Mouse (Mus musculus): ENCODE measurements around the gene Fbxl18.
"Not testable (repeated sequence)": the region's sequence is repeated elsewhere in the genome, so short reads cannot be mapped to it uniquely, and the experiment has no call there.

The Fbxl18 gene

DNA sequence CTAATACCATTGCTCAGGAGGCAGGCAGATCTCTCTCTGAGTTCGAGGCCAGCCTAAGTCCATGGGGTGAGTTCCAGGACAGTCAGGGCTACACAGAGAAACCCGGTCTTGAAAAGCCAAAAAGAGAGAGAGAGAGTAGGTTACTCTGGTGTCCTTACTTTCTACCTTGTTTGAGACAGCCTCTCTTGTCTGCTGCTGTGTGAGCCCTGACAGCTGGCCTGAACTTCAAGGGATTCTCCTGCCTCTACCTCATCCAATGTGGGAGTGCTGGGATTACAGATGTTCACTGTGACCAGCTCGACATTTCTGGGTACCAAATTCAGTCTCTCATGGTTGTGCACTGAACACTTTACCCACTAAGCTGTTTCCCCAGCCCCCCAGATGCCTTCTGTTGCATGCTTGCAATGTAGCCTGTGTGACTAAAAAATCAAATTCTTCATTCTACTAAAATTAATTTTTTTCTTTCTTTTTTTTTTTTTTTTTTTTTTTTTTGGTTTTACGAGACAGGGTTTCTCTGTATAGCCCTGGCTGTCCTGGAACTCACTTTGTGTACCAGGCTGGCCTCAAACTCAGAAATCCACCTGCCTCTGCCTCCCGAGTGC, 4.8 kb upstream of the Fbxl18 start:
- no peak for DNase-seq (ENCODE audit: low spot score)

DNA sequence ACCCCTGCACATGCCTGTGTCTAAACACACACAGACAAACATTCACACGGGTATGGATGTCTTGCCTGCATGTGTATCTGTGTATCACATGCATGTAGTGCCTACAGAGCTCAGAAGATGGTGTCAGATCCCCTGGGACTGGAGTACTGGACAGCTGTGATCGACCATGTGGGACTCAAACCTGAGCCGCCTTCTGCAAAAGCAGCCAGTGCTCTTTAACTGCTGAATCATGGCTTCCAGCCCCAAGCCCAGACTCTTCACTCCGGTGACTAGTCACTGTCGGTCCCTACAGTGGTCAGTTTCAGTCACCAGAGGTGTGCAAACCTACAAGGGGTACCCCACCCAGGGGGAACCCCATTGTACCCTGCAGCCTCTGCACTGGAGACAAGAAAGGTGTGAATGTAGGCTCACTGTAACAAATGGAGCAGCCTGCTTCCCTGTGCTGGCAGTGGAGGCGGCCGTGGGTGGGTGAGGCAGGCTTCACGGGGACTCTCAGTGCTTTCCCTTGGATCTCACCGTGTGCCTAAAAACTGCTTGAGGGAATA, 3.9 kb upstream of the Fbxl18 start:
- DNase-seq (ENCODE audit: low spot score): no peak

DNA sequence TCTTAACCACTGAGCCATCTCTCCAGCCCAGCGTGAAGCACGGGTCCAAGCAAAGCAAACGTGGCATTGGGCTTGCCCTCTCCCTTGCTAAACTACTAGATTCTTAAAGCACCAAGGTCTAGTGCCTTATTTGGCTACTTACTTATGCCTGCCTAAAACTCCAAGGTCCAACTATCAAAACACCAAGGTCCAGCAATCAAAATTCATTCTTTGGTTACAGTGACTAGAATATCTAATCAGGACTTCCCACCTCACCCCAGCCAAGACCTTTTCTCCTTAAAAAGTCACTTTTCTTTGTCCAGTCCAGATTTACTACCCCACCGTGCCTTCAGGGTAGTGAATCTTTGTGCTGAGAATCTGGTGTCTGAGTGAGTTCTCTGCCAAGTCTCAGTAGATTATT, 3.1 kb upstream of the Fbxl18 start:
- no peak for DNase-seq (ENCODE audit: low spot score)

DNA sequence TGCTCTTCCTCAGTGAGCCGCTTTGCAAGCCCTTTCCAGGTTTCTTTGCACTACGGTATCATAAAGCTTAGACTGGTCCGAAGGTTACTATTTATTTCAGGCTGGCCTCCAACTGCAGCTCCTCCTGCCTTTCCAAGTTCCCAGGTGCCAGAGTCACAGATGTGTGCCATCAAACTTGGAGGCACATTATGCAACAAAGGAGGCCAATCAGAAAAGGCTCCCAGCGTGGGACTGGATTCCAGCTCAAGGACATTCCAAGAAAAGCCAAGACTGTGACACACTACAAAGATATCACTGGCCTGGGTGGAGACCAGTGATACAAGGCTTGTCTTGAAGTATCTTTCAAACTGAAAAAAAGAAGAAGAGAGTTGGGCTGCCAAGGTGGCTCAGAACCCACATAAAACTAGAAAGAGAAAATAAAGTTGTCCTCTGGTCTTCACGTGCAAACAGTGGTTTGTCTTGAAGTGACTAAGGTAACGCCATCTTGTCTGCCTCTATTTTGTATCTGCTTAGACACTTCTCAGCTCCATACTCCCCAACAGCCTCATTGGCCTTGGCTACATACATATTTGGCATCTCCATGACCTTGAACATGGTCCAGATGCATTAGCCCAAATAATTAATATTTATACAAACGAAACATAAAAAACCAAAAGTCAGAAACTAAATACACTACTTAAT, 2.5 kb upstream of the Fbxl18 start:
- no peak for DNase-seq (ENCODE audit: low spot score)

DNA sequence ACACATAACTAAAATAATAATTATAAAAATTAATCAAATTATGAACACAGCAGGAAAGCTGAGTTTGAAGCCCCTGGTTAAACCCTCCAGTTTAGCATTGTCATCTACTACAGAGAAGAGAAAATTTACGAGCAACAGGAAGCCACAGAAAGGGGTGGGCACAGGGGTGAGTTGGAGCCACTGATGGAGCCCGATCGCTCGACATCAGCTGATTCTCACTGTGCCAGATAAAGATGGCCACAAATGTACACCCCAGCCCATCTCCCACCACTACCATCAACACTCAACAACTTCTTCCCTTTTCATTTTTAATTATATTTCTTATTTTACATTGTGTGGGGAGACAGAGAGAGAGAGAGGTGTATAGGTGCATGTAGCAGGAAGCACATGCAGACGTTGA, 1.5 kb upstream of the Fbxl18 start:
- no peak for DNase-seq (ENCODE audit: low spot score)

DNA sequence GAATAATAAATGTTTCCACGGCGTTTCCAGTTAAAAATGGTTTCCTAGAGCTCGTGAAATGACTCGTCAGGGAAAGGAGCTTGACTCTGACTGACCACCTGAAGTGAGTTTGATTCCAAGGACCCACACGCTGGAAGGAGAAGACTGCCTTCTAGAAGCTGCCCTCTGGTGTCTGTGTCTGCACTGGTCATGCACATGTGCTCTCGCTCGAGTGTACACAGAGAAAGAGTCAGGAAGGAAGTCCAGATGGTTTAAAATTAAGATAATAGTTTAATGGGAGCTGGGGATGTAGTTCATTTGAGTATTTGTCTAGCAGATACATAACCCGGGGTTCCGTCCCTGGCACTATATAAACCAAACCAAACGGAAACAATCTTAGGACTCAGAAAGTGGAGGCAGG, 971 bp upstream of the Fbxl18 start:
- DNase-seq (ENCODE audit: low spot score): no peak

DNA sequence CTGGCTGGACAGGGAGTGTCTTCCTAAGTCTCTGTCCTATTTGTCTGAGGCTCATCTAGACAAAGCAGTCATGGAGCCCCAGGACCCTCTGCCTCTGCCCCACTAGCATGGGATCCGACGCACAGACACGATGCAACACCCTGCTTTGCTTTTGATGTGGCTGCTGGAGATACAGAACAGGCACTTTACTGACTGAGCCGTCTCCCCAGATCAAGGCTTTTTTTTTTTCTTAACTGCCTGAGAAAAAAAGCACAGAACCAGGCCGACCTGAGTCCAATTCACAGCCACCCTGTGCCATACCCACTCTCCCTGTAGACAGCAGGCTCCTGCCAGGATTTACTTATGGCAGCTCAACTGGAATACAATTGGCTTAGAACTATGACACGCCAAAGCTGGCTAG, 3.8 kb downstream of the Fbxl18 start:
- DNase-seq (ENCODE audit: low spot score): no peak

DNA sequence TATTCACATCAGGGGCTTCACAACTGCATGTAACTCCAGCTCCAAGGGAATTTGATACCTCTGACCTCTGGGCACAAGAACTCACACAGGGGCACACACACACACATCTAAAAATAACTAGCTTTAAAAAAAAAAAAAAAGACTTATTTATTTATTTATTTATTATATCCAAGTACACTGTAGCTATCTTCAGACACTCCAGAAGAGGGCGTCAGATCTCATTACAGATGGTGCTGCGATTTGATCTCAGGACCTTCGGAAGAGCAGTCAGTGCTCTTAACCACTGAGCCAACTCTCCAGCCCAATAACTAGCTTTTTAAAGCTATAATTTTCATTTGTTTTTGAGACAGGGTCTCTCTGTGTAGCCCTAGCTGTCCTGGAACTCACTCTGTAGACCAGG, 7.7 kb downstream of the Fbxl18 start:
- not testable (repeated sequence) for DNase-seq (ENCODE audit: low spot score)

DNA sequence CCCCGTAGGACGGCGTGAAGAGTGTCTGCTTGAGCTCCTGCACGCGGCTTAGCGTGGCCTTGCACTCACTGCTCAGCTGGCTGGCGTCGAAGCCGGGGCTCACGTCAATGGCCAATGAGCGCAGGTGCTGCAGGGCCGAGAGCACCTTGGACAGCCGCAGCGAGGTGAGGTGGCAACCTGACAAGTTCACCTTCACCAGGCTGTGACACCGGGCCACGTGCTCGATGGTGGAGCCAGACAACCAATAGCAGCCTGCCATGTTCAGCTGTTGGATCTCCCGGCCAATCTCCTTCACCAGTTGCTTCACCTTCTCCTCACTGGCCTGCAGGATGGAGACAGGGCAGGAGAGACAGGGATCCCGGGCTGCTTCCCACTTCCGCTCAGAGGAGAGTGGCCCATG, 8.5 kb downstream of the Fbxl18 start:
- DNase-seq (ENCODE audit: low spot score): no peak

DNA sequence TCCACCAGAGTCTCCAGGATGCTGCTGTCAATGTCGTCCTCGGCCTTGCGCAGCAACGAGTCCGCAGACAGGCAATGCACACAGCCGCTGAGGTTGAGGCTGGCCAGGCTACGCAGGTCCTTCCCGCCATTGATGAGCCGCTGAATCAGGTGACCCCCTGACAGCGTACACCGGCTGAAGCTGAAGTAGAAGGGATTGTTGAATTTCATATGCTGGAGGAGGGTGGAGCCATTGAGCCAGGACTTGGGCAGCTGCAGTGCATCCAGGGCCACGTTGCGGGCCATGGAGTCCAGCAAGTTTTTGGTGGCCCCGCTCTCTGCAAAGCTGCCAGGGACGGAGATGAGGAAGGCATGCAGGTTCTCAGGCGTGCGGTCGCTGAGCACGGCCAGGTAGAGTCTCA, 9.0 kb downstream of the Fbxl18 start:
- no peak for DNase-seq (ENCODE audit: low spot score)

DNA sequence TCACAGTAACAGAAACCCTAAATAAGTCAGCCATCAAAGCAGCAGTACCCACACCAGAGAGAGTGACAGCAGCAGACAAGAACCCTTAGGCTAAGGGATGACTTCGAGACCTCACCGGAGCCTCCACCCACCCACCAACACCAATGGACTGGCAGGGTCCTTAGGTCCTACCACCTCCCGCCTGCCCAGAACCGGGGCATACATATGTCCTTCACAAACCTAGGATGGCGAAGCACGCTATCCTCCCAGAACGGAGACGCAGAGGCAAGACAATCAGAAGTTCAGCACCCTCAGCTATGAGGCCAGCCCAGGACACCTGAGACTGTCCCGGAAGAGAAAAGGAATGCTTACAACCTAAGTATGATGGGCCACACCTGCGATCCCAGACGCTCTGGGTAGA, 12.8 kb downstream of the Fbxl18 start:
- DNase-seq (ENCODE audit: low spot score): no peak

DNA sequence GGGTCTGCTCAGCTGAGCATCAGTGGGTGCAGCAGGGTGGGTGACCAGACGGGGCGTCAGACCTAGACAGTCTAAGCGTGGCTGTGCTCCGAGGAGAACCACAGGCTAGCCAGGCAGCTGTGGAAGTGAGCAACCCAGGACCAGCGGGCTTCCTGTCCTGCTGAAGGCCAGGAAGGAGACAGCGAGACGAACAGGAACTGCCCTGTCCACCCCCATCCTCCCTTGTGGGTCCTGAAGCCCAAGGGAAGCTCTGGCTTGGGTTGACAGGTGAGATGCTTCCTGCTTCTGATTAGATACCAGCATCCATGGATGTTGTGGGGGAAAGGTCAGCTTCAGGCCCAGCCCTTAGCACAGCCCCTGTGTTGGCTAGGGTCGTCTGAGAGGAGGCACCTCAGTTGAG, 13.3 kb downstream of the Fbxl18 start:
- DNase-seq (ENCODE audit: low spot score): no peak

DNA sequence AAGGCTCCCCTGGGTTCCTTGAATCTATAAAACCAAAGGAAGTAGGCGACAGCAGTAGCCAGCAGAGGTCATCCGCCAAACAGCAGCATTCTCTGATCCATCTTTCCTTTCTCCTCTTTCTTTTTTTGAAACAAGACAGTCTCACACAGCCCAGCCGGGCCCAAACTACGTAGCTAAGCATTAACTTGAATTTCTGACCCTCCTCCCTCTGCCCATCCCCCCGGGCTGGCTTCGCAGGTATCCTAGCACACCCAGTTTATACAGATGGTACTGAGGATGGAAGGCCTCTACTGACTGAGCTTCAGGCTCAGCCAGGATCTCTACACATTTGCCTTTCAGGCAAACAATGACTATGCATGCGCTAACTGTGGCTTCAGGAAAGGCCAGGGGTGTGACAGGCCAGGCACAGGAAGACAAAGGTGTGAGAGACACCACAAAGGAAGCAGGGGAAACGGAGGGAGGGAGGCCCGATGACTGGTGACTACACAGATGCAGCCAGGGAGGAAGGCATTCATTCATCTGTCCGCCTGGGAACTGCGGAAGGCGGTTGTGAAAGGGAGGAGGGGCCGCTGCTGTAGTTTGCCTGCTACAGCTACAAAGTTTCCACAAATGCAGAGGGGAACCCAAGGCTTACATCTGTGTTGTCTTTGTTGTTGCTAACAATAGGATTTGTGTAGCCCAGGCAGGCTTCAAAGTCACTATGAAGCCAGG, 14.3 kb downstream of the Fbxl18 start:
- no peak for DNase-seq (ENCODE audit: low spot score)

DNA sequence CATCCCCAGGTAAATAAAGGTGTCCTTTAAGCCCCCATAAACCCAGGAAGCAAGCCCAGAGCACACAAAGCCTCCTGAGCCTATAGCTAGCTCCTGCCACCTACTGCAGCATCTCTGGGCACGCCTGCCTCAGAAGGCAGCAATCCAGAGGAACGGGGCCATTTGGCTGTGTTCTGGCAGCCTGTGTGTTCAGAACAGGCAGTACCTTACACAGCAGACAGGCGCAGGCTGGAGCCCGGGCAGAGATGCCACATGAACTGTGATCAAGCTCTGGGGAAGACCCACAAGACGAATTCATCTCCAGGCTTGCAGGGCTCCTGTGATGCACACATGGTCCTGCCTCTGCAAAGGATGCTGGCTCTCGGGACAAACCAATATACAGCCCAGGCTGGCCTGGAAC, 15.0 kb downstream of the Fbxl18 start:
- DNase-seq (ENCODE audit: low spot score): no peak

DNA sequence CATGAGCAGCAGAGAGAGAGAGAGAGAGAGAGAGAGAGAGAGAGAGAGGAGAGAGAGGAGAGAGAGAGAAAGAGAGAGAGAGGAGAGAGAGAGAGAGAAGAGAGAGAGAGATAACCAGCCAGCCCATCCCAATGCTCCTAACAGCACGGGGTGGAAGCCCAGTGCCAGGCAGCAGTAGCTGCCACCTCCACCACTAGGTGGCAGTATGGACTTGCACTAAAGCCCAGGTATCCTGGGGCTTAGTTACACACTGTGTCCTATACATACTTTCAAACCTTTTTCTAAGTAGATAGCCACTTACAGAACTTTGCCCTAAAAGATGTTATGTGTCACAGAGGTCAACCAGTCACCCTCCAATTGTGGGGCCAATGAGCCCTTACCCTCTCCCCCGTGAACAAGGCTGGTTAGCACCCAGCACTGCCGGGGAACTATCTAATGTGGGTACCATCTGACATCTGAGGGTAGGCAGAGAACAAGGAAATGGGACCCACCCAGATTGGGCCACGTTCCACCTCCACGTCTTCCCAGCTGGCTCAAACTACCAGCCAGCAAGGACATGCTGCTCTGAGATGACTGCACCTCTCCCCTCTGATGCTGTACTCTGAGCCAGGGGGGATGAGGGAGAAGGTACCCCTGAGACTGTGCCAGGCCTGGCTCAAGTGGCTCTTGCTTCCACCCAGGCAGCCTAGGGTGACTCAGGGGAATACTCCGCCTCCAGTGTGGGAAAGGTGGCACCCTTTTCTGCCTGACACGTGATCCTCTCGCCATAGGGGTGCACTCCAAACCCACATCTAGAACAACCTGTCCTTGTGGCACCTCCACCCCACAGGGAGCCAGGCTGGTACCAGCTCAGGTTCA, 15.7 kb downstream of the Fbxl18 start:
- peak; percentile 75 for DNase-seq (ENCODE audit: low spot score)

DNA sequence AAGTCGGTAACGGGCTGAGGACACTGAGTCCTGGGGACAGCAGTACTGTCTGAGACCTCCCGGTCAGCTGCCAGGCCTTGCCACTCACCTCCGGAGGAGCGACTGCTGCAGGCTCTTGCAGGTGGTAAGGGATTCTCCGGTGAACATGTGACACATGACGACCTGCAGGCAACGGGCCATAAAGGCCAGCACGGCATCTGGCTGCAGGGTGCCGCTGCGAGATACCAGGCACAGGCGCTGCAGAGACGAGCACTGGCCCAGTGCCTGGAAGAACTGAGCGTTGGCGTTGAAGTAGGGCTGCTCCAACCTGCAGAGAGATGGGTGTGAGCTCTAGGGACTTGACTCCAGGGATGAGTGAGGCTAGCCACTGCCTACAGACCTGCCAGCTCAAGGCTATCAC, 16.7 kb downstream of the Fbxl18 start:
- no peak for DNase-seq (ENCODE audit: low spot score)

DNA sequence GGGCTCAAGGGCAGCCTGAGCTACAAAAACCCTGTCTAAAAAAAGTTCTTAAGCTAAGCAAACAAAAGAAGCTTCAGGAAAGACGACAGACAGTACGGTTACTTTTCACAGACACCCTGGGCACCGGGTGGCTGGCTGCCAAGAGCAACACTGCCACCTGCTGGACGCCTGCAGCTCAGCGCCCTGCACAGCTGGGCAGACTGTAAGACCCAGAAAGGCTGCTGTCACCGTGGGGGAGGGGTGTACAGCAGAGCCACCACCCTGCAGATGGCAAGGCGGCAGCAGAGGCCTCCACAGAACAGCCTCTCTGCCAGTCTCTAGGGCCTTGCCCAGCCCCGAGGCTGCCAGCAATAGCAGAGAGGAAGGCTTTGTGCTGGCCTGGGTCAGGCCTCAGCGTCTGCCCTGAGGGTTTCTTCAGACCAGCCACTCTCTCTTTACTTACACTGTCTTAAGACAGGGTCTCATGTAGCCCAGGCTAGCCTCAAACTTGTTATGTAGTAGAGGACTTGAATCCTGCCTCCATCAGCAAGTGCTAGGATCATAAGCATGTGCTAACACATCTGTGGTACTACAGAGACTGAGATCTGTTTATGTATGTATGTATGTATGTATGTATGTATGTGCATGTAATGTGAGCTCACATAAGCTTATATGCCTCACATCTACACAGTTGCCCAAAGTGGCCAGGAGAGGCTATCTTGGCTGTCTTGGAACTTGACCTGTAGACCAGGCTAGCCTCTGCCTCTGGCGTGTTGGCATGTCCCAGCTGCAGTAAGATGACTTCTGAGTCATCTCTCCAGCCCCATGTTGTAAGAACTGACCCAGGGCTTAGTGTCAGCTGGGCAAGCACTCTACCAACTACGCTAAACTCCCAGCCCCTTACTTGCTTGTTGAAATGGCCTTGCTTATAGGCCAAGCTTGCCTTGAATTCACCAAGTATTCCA, 17.6 kb downstream of the Fbxl18 start:
- DNase-seq (ENCODE audit: low spot score): peak; percentile 84

DNA sequence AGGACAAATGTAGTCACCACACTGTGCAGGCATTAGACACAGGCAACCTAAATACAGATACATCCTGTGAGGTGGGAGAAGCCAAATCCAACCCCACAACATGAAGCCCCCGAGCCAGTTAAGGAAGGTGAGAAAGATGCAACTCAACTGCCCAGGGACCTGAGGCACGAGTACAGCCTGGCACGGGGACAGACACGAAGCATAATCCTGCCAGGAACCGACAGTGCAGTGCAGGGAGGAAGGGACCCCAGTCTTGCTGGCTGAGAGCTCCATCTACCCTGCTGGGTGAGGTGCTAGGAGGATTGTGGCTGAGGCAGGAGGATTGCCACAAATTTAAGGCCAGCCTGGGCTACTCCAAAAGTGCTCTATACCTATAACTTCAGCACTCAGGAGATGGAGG, 18.3 kb downstream of the Fbxl18 start:
- no peak for DNase-seq (ENCODE audit: low spot score)

DNA sequence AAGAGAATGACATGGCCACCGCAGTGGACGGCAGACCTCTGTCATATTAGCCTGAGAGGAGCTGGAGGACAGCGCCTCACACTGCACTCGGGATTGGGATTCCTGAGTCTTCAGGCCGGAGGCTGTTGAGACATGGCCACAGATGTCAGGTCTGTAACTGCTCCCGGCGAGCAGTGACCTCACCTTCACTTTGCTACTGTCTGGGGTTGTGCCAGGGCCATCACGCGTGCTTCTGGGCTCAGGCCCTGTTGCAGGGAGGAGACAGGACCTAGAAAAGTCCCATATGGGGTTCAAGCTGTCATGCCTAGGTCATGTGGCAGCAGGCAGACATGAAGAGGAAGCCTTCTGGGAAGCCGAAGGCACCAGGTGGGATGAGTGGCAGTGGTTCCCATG, 19.7 kb downstream of the Fbxl18 start:
- no peak for DNase-seq (ENCODE audit: low spot score)

DNA sequence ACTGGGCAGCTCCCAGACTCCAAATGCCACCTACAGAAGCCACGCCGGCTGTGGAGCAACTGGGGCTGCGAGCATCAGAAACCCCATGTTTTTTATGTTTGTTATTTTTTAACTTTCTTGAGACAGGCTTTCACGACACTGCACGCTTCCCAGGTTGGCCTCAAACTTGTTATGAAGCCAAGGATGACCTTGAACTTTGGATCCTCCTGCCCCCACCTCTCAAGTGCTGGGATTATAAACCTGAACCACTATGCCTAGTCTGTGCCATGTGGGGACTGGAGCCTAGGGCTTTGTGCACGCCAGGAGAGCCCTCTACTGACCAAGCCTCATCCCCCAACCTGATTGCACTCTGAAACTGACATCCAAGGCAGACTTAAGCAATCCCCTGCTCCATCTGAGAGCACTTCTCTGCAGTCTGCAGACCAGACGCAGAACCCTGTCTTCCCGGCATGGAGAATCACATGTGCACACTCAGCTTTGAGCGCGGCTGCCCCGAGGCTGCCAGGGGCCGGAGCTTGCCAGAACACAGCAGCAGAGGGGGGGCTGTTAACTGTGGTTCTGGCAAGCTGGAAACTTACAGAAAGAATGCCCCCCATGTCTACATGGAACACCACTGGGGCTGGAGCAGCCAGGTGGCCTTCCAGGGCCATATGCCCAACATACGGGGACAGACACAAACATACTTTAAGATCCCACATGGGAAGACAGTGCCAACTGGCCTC, 20.3 kb downstream of the Fbxl18 start:
- no peak for DNase-seq (ENCODE audit: low spot score)

DNA sequence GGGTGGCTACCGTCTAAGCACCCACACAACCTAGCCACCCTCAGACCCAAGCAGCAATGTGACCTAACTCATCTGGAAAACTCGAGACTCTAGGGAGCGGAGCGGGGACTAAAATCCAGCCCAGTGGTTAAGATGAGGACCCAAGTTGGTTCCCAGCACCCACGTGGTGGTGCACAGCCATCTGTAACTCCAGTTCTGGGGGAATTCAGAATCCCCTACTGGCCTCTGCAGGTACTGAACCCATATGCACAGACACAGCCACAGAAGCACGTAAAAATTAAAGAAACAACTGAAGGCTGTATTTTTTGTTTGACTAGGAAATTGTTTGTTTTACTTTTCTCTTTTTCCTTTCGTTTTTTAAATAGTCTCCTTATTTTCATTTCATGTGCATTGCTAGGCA, 21.5 kb downstream of the Fbxl18 start:
- no peak for DNase-seq (ENCODE audit: low spot score)

All from ovary, postnatal 36 days (tissue).